Mouse (Mus musculus) kidney, adult 2 months (tissue): ENCODE measurements at regions not wholly inside any gene's neighbourhood (a gene's known extent, or its start where the extent isn't known, plus 50 kb on each side); places are given as distances from the start of the nearest gene placed in this dataset.

Experiments used
- DNase-seq: peaks from one replicate; pipeline ENCODE4 v3.0.0; 2021
- H3K27ac ChIP-seq: fragments of 200-500 bp; 2 replicates; pipeline ENCODE4 v1.5.1; 2012; ENCODE audit warnings: low read depth, low read length, control low read depth, inconsistent platforms; ENCODE audit not compliant: insufficient read depth
- H3K27me3 ChIP-seq: fragments of 200-500 bp; replicated peaks from 2 replicates; pipeline ENCODE4 v1.6.1; 2012; ENCODE audit warnings: mild to moderate bottlenecking, moderate library complexity, low read length, inconsistent platforms; ENCODE audit not compliant: control insufficient read depth, insufficient read depth
- H3K36me3 ChIP-seq: fragments of 200-500 bp; 2 replicates; pipeline ENCODE4 v1.6.1; 2012; ENCODE audit warnings: mild to moderate bottlenecking, moderate library complexity, low read length, inconsistent platforms; ENCODE audit not compliant: control insufficient read depth, insufficient read depth
- H3K4me1 ChIP-seq: fragments of 200-500 bp; 2 replicates; pipeline ENCODE4 v1.6.1; 2011; ENCODE audit warnings: low read length; ENCODE audit not compliant: control insufficient read depth, insufficient read depth
- H3K4me3 ChIP-seq: fragments of 200-500 bp; 2 replicates; pipeline ENCODE4 v1.5.1; 2011; ENCODE audit warnings: mild to moderate bottlenecking, low read depth, low read length, control low read depth; ENCODE audit not compliant: insufficient read depth
- CTCF ChIP-seq: fragments of 200-500 bp; conservative IDR thresholded peaks from 2 replicates; pipeline ENCODE4 v1.5.1; 2011; ENCODE audit warnings: low read depth, mild to moderate bottlenecking, control low read depth, low read length, moderate library complexity, mixed read lengths; ENCODE audit not compliant: insufficient read depth, insufficient read length
- POLR2A ChIP-seq: fragments of 200-500 bp; IDR thresholded peaks from one replicate; pipeline ENCODE4 v1.6.1; 2011; ENCODE audit warnings: low read depth, low read length, control low read depth
- WGBS: fragments of 180-500 bp; shearing (Covaris S2); methylation state at CpG from one replicate; pipeline ENCODE4 v1.1.7; 2018; 5-methylcytosine and 5-hydroxymethylcytosine counted together

DNA sequence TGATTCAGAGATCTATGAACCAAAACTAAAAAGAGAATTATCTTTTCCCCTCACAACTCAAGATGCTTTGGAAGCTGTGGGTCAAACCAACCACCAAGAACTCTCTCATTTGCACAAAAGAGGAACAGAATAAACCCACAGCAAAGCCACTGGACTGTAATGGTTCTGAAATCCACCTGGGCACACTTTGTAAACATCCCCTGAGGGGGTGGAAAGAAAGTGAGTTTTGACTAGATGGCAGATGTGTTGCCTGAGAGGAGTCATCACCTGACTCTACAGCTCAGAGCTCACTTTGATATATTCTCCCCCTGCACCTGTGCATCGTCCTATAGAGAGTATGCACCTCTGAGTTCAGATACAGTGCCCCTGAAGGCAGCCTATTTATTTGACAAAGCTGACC, 588.2 kb downstream of the Insc start:
- H3K4me3 ChIP-seq, result no peak overlapping the region
- no peaks in the 10 kb centered on the region for H3K27me3 ChIP-seq
- DNase-seq, result no peak
- H3K27ac ChIP-seq, result no peak overlapping the region
- no peaks in the 10 kb centered on the region for H3K36me3 ChIP-seq
- H3K4me1 ChIP-seq, result no peaks in the 10 kb centered on the region
- TF ChIP-seq CTCF (no peak), POLR2A (no peak)
- WGBS, result 69% methylated on average over 1 of the region's 1 CpGs

- 56% methylated on average over 1 of the region's 1 CpGs for WGBS
- TF ChIP-seq POLR2A (no peak), CTCF (no peak)
- DNase-seq, result peak; percentile 82
Measured at GRCm38 (mm10) chr7:115333046-115333577, 589.6 kb downstream of the Insc start.

GRCm38 (mm10) chr7:115335051-115335450, 591.6 kb downstream of the Insc start:
- WGBS, result 92% methylated on average over 3 of the region's 3 CpGs

More at GRCm38 (mm10) chr7:115333046-115333577, 589.6 kb downstream of the Insc start:
- no peaks in the 10 kb centered on the region for H3K27me3 ChIP-seq
- H3K36me3 ChIP-seq, result no peaks in the 10 kb centered on the region
- no peaks in the 10 kb centered on the region for H3K4me1 ChIP-seq
- H3K4me3 ChIP-seq, result no peak overlapping the region
- H3K27ac ChIP-seq, result no peak overlapping the region

DNA sequence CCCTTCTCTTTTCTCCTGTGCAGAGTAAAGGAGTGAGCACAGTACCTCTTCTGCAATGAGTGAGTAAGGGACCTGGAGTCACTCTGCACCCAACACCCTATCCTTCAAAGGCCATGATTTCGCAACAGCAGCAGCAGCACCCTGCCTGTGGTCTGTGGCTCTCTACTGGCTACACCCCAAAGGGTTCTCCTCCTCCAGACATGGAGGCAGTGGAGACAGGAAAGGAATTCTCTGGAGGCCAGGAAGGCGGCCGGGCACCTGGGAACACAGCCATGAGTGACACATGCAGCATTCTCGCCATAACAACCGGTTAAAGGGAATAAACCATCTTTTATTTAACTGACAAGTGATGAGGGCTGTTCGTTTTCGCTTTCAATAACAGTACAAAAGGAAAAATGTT, 596.7 kb downstream of the Insc start:
- H3K27me3 ChIP-seq, result no peaks in the 10 kb centered on the region
- H3K27ac ChIP-seq, result no peak overlapping the region
- no peak overlapping the region for H3K4me3 ChIP-seq
- H3K4me1 ChIP-seq, result no peaks in the 10 kb centered on the region
- no peaks in the 10 kb centered on the region for H3K36me3 ChIP-seq
- 79% methylated on average over 7 of the region's 7 CpGs for WGBS
- DNase-seq, result no peak
- TF ChIP-seq POLR2A (no peak), CTCF (no peak)

More at GRCm38 (mm10) chr7:115335051-115335450, 591.6 kb downstream of the Insc start:
- no peaks in the 10 kb centered on the region for H3K36me3 ChIP-seq
- no peak for TF ChIP-seq CTCF
- no peak for TF ChIP-seq POLR2A
- H3K4me3 ChIP-seq, result no peak overlapping the region
- DNase-seq, result no peak
- no peaks in the 10 kb centered on the region for H3K27me3 ChIP-seq
- no peaks in the 10 kb centered on the region for H3K4me1 ChIP-seq
- H3K27ac ChIP-seq, result no peak overlapping the region

DNA sequence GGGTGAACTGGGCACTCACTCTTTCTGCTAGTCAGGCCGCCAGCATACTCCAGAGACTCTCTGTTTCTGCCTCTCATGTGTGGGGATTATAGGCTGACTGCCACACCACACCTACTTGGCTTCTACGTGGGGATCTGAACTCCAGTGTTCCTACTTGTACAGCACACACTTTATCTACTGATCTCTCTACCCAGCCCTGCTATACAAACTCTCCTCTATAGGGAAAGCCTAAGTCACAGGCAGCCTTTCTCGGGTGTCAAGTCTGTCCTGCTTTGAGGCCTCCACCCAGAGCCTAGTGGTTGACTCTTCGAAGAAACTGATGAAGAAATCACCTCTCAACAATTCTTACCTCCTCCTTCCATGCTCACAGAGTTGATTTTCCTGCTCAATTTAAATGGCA, 597.5 kb downstream of the Insc start:
- Histone ChIP-seq H3K4me3 (no peak overlapping the region), H3K4me1 (no peaks in the 10 kb centered on the region), H3K27ac (no peak overlapping the region), H3K27me3 (no peaks in the 10 kb centered on the region), H3K36me3 (no peaks in the 10 kb centered on the region)
- no peak for DNase-seq
- WGBS, result 71% methylated on average over 4 of the region's 4 CpGs
- TF ChIP-seq CTCF (no peak), POLR2A (no peak)

GRCm38 (mm10) chr7:115345749-115346148, 602.3 kb downstream of the Insc start:
- TF ChIP-seq POLR2A (no peak), CTCF (no peak)
- no peaks in the 10 kb centered on the region for H3K36me3 ChIP-seq
- H3K4me3 ChIP-seq, result no peak overlapping the region
- DNase-seq, result no peak
- 84% methylated on average over 3 of the region's 3 CpGs for WGBS
- H3K4me1 ChIP-seq, result no peaks in the 10 kb centered on the region
- H3K27me3 ChIP-seq, result no peaks in the 10 kb centered on the region
- H3K27ac ChIP-seq, result no peak overlapping the region

- Histone ChIP-seq H3K27ac (no peak overlapping the region), H3K4me1 (no peaks in the 10 kb centered on the region), H3K36me3 (no peaks in the 10 kb centered on the region), H3K4me3 (no peak overlapping the region), H3K27me3 (no peaks in the 10 kb centered on the region)
- no peak for DNase-seq
- no peak for TF ChIP-seq CTCF
- no peak for TF ChIP-seq POLR2A
- WGBS, result 44% methylated on average over 6 of the region's 6 CpGs
Measured at GRCm38 (mm10) chr7:115358711-115359110, 615.2 kb downstream of the Insc start.
